Mouse (Mus musculus) ES-E14 (cell line): ENCODE measurements around the gene Hcfc1r1. TPM values are rescaled to one million over a fixed set of nuclear protein-coding genes. Genes with fewer than 3 reads are reported as not detected.

Experiments used
- DNase-seq: peaks from one replicate; pipeline ENCODE4 v3.0.0-alpha.2; 2013; ENCODE audit warnings: low read depth, low spot score
- H3K27ac ChIP-seq: 2 replicates; pipeline ENCODE4 v1.5.1; 2012; ENCODE audit warnings: low read depth, mild to moderate bottlenecking, low read length, moderate library complexity, mixed read lengths; ENCODE audit not compliant: poor library complexity, insufficient read depth, severe bottlenecking
- H3K36me3 ChIP-seq: 2 replicates; pipeline ENCODE4 v1.6.1; 2012; ENCODE audit warnings: mild to moderate bottlenecking, low read length, moderate library complexity, mixed read lengths; ENCODE audit not compliant: control insufficient read depth, poor library complexity, insufficient read depth, severe bottlenecking
- H3K4me1 ChIP-seq, 2 experiments: fragments of 150-350 bp in 1 of 2; sonication (generic) in 1 of 2; 2 replicates each; pipeline ENCODE4 v1.6.1; 2012; ENCODE audit warnings: low read length in 2 of 2, mild to moderate bottlenecking in 1 of 2, mixed read lengths in 1 of 2; ENCODE audit not compliant: control insufficient read depth in 2 of 2, insufficient read depth in 2 of 2, poor library complexity in 1 of 2
- H3K4me3 ChIP-seq, 2 experiments: fragments of 150-350 bp in 1 of 2; sonication (generic) in 1 of 2; 2 replicates each; pipeline ENCODE4 v1.5.1; 2012; ENCODE audit warnings: low read length in 2 of 2, low read depth in 1 of 2, mild to moderate bottlenecking in 1 of 2, mixed read lengths in 1 of 2; ENCODE audit not compliant: insufficient read depth in 1 of 2, poor library complexity in 1 of 2, severe bottlenecking in 1 of 2
- H3K9ac ChIP-seq: 2 replicates; pipeline ENCODE4 v1.6.1; 2012; ENCODE audit warnings: low read depth, mild to moderate bottlenecking, low read length, mixed read lengths; ENCODE audit not compliant: poor library complexity, insufficient read depth, severe bottlenecking
- H3K9me3 ChIP-seq: fragments of 150-350 bp; sonication (generic); 2 replicates; pipeline ENCODE4 v1.6.1; 2012; ENCODE audit warnings: low read depth, mild to moderate bottlenecking, low read length; ENCODE audit not compliant: control insufficient read depth, insufficient read depth
- CHD2 ChIP-seq: IDR thresholded peaks from 2 replicates; pipeline ENCODE4 v1.6.1; 2014; ENCODE audit warnings: mild to moderate bottlenecking, low read depth, low read length, inconsistent platforms
- HCFC1 ChIP-seq: IDR thresholded peaks from 2 replicates; pipeline ENCODE4 v1.6.1; 2012; ENCODE audit warnings: low read length, inconsistent platforms, borderline replicate concordance; ENCODE audit not compliant: insufficient read depth
- MAFK ChIP-seq: IDR thresholded peaks from 2 replicates; pipeline ENCODE4 v1.6.1; 2014; ENCODE audit warnings: mild to moderate bottlenecking, low read depth, low read length, inconsistent platforms; ENCODE audit not compliant: insufficient read depth
- ZC3H11A ChIP-seq: IDR thresholded peaks from 2 replicates; pipeline ENCODE4 v1.6.1; 2012; ENCODE audit warnings: low read depth, mild to moderate bottlenecking, inconsistent platforms, low read length, borderline replicate concordance
- ZNF384 ChIP-seq: IDR thresholded peaks from 2 replicates; pipeline ENCODE4 v1.6.1; 2012; ENCODE audit warnings: low read depth, low read length, inconsistent platforms
- in situ Hi-C, 2 experiments: fragments of 600-800 bp; cut with MboI; formaldehyde crosslinking; loops; one replicate each; pipeline ENCODE4 v1.15.1; 2025; ENCODE audit warnings: low sequenced_read_pairs in 2 of 2, inconsistent platforms in 1 of 2; ENCODE audit not compliant: unreplicated experiment in 2 of 2
- total RNA-seq: library from RNA; depleted of rRNA; stranded (reverse); fragments of 300-350 nt; gene quantifications from 2 replicates; pipeline ENCODE4 v1.2.3, GENCODE M21; 2012

The Hcfc1r1 gene
- total RNA-seq, 1 experiment, result 36.4 TPM

GRCm38 (mm10) chr17:23675564-23676281 lies 2.3 kb downstream of the Hcfc1r1 start:
- TF ChIP-seq ZNF384, result no peak
- no peak for TF ChIP-seq MAFK
- 0 out of 2 replicates have a peak, but pooled peaks have one; percentile 22 for TF ChIP-seq HCFC1
- DNase-seq, result no peak
- H3K27ac ChIP-seq, result peak overlapping the region; percentile 36; the same call in 1 of the 2 replicates
- in situ Hi-C loops, result no loop called here
- peaks cover 2 to 23% of the 10 kb centered on the region in 2 experiments; a peak in 3 of 4 replicates for H3K4me1 ChIP-seq
- peak overlapping the region; percentile 83 to 84 for H3K4me3 ChIP-seq
- no peaks in the 10 kb centered on the region for H3K9me3 ChIP-seq
- peak overlapping the region; percentile 85; the same call in 1 of the 2 replicates for H3K9ac ChIP-seq
- peaks cover 3% of the 10 kb centered on the region; the same call in 1 of the 2 replicates for H3K36me3 ChIP-seq

- Histone ChIP-seq H3K4me3 (peak overlapping the region; percentile 83 to 84), H3K27ac (no peak overlapping the region), H3K4me1 (peaks cover 2 to 27% of the 10 kb centered on the region in 2 experiments; a peak in 3 of 4 replicates), H3K36me3 (peaks cover 8% of the 10 kb centered on the region; the same call in 1 of the 2 replicates), H3K9me3 (no peaks in the 10 kb centered on the region), H3K9ac (peak overlapping the region; percentile 85)
- in situ Hi-C loops, result no loop called here
- TF ChIP-seq ZC3H11A, result no peak
- no peak for TF ChIP-seq CHD2
- no peak for TF ChIP-seq HCFC1
- no peak for TF ChIP-seq ZNF384
- TF ChIP-seq MAFK, result no peak
- no peak for DNase-seq
These were observed 3.2 kb downstream of the Hcfc1r1 start for GRCm38 (mm10) chr17:23676473-23677031.

GRCm38 (mm10) chr17:23677236-23677679 lies 3.9 kb downstream of the Hcfc1r1 start, which contains the start of gene Tnfrsf12a:
Gene Tnfrsf12a, minus strand, starts transcription at chr17:23677468.
- DNase-seq, result peak; percentile 80
- TF ChIP-seq HCFC1, result no peak
- no peak for TF ChIP-seq ZC3H11A
- TF ChIP-seq MAFK, result no peak
- TF ChIP-seq CHD2, result no peak
- TF ChIP-seq ZNF384, result no peak
- H3K4me1 ChIP-seq, result peaks cover 4 to 30% of the 10 kb centered on the region in 2 experiments; a peak in 3 of 4 replicates
- no peaks in the 10 kb centered on the region for H3K9me3 ChIP-seq
- peak within 1 kb of the TSS; percentile 85 for H3K9ac ChIP-seq
- peaks cover 8% of the 10 kb centered on the region; the same call in 1 of the 2 replicates for H3K36me3 ChIP-seq
- H3K27ac ChIP-seq, result no peak within 1 kb of the TSS
- H3K4me3 ChIP-seq, result peak within 1 kb of the TSS; percentile 83 to 84
- in situ Hi-C loops, result no loop called here

- Histone ChIP-seq H3K9ac (peak within 1 kb of the TSS; percentile 67), H3K9me3 (no peaks in the 10 kb centered on the region), H3K27ac (no peak within 1 kb of the TSS), H3K4me3 (peak within 1 kb of the TSS; percentile 56 to 69), H3K4me1 (peaks cover 5 to 44% of the 10 kb centered on the region in 2 experiments), H3K36me3 (peaks cover 8% of the 10 kb centered on the region; the same call in 1 of the 2 replicates)
- in situ Hi-C loops, result no loop called here
- no peak for DNase-seq
- TF ChIP-seq HCFC1 (no peak), MAFK (no peak), CHD2 (no peak), ZNF384 (no peak)
These were observed 5.9 kb downstream of the Hcfc1r1 start, which contains the start of gene Cldn6 for GRCm38 (mm10) chr17:23679127-23679835. Gene Cldn6, plus strand, starts transcription at chr17:23679249.
